Mouse (Mus musculus) spleen, adult 2 months (tissue): Measurements from ENCODE around the gene Olfr522.

Experiments used
- CTCF ChIP-seq: fragments of 200-500 bp; IDR thresholded peaks from 2 replicates; pipeline ENCODE4 v1.5.1; 2011; ENCODE audit warnings: mild to moderate bottlenecking, inconsistent platforms; ENCODE audit not compliant: insufficient read depth, insufficient read length, insufficient replicate concordance; ENCODE audit errors: extremely low read depth
- POLR2A ChIP-seq: fragments of 200-500 bp; IDR thresholded peaks from 2 replicates; pipeline ENCODE4 v1.6.1; 2011; ENCODE audit warnings: low read depth, low read length, inconsistent platforms

DNA sequence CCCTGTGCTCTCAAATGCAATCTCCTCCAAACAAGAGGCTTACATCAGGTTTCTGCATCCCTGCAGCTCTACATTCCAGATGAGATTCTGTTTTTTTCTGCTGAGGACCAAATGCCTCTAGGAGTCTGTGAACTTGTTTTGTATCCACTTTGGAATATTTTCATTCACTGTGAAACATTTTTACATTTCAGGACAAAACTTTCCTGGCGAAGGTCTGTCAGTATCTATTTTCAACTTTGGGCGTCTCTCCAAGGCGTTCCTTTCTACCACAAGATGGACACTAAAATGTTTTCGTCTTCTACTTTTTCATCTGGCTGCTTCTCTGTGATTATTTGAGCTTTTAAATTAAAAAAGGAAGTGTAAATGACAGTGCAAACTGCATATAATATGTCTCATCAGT, 29.5 kb upstream of the Olfr522 start:
- TF ChIP-seq CTCF: no peak
- no peak for TF ChIP-seq POLR2A
